Mouse (Mus musculus): ENCODE measurements around the gene Iscu. TPM values are rescaled to one million over a fixed set of nuclear protein-coding genes. Genes with fewer than 3 reads are reported as not detected.
A peak's percentile ranks its signal among the peaks of the same experiment; 100 is the strongest.

Gene Iscu
- 100 to 1,000 TPM; 417 to 454 TPM for total RNA-seq (2021)
- long read RNA-seq, experiment 1, transcript Iscu-203 (5 exons, 1,116 nt): minor isoform, 15 of 741 reads
- long read RNA-seq, experiment 1, transcript Iscu-201 (5 exons, 957 nt): major isoform, 640 of 741 reads
- long read RNA-seq, experiment 1, transcript Iscu-205 (5 exons, 489 nt): minor isoform, 24 of 741 reads
- long read RNA-seq, experiment 1, partial matches to known transcripts: 20 of 741 reads
- long read RNA-seq, experiment 1, other reads (novel, unspliced or antisense): 39 of 741 reads
- long read RNA-seq, experiment 2, transcript Iscu-203 (5 exons, 1,116 nt): minor isoform, 15 of 668 reads
- long read RNA-seq, experiment 2, transcript Iscu-201 (5 exons, 957 nt): major isoform, 569 of 668 reads
- long read RNA-seq, experiment 2, transcript Iscu-205 (5 exons, 489 nt): minor isoform, 20 of 668 reads
- long read RNA-seq, experiment 2, partial matches to known transcripts: 14 of 668 reads
- long read RNA-seq, experiment 2, other reads (novel, unspliced or antisense): 46 of 668 reads

DNA sequence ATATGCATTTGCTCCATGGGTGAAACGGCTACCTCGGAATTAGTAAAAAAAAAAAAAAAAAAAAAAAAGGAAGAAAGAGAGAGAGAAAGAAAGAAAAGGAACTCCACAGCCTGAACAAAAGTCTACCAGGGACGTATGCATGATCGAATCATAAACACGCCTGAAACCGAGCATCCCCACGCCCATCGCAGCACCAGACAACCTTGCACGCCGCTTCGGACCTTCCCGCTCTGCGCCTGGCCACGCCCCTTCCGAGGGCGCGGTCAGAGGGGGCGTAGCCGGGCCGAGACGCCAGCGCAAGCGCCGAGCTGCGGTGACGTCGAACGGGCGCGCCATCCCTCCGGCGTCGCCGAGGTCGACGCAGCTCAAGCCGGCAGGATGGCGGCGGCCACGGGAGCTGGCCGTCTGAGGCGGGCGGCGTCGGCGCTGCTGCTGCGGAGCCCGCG is at the start of gene Iscu, which contains the start of gene Sart3:
TSS of gene Iscu (plus strand) at position 299 of the 446 bp plus-strand sequence.
TSS of gene Sart3 (minus strand) at position 61 of the 446 bp plus-strand sequence.
- DNase-seq (ENCODE audit: low spot score in 2 of 2): peak; percentile 85 to 90

DNA sequence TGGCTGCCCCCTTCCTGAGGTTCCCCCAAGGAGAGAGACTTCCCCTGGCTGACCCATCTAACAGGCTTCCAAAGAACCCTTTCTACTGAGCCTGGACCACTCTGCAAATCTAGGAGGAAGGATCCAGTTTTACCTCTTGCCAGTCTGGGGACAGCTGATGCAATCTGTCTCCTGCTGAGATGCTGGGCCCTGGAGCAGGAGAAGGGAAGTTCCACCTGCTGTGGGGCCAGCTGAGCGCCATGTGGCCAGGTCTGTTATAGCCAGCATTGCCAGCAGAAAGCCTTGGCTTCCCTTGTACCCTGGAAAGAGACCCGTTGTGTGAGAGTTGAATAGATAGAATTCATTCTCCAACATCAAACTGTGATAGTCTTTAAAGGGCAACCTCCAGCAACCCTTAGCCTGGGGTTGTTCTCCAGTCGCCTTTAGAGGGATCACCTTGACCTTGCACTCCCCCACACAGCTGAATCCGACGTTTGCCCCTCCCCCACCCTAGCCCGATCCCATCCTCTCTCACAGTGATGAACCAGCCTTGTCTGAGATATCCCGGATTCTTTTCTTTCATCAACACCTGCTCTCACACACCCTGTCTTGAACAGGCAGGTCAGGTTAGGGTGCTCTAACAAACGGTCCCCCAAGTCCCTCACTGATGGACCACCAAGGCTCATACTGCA is 48.8 kb upstream of the Iscu start:
- DNase-seq (ENCODE audit: low spot score in 2 of 2): no peak

DNA sequence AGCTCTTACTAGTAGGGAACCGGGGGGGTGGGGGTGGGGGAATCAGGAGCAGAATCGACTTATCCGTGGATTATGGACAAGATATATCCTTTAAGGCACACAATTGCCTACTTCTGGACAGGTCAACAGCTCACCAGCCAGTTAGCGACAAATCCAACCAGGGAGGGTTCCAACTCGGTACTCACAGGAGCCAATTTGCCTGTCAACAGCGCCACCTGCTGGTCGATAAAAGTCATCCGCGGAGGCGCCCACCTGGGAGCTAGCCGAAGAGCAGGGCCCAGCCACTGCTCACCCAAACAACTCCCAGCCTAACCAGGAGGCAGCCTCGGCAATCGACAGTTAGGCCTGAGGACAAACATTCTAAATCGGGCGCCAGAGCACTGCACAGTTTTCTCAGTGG is 48.1 kb upstream of the Iscu start, which contains the start of gene 1700069L16Rik:
TSS of gene 1700069L16Rik (minus strand) at position 327 of the 400 bp plus-strand sequence.
- peak; percentile 51 to 63 for DNase-seq (ENCODE audit: low spot score in 2 of 2)

DNA sequence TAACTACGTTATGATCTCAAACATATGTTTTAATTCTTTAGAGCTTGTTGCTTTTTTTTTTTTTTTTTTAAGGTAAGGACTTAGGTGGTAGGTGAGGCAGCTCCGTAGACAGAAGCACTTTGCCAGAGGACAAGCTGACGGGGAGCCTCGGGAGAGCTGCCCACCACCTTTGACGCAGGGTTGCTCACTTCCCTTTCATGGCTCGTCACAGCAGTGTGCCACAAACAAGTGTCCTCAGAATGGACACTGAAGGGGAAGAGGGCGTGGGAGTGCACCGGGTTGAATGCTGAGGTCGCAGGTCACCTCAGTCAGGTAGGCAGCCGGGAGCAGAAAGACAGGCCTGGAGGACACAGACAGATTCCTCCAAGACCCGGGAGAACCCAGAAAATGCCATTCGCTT is 47.1 kb upstream of the Iscu start:
- no peak for DNase-seq (ENCODE audit: low spot score in 2 of 2)

DNA sequence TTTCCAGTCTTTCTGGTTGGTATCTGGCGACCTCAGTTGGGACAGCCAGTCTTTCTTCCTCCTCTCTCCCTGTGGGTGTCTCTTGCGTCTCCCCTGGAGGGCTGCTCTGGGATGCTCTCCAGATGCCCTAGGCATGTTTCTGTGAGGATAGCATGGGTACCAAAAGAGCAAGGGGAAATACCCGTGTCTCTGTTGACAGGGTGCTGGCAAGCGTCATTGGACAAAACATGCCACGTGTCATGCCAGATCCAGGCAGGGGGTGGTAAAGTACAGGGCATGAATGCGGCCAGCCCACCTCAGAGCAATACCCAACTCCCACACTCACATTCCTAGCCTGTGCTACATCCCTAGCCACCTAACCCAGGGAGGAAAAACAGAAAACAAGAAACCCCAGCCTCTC is 45.9 kb upstream of the Iscu start:
- DNase-seq (ENCODE audit: low spot score in 2 of 2): no peak

DNA sequence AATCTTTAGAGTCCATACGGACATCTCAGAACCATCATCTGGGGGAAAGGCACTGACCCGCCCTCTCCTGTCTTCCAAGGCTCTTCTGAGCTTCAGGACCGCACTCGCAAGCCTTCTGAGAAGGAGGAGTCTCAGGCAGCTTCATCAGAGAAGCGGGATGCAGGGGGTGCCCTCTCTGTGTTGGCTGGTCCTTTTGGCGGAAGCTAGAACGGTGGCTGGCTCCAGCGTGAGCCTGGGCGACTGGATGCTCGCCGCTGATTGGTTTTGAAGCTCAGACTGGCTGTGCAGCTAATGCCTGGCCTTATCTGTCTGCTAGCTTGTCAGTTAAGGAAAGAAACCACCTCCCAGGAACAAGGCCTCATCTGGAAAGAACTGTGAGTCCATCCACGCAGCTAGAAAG is 45.3 kb upstream of the Iscu start:
- no peak for DNase-seq (ENCODE audit: low spot score in 2 of 2)

DNA sequence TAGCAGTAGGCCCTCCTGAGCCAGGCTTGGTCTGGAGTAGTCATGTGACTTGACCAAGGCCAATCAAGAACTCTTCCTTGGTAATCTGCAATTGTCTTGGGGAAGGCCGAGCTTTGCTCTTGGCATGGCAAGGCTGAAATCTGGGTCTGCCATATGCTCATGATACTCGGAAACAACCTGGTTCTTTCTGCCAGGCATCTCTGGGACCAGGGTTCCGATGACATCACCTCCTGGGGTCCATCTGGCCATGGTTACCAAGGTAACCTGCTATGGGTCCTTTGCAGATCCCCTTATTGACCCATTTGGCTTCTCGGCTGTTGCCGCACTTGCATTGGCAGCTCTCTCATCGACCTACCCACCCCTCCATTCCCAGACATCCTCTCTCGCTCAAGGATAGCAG is 44.5 kb upstream of the Iscu start:
- DNase-seq (ENCODE audit: low spot score in 2 of 2): no peak

DNA sequence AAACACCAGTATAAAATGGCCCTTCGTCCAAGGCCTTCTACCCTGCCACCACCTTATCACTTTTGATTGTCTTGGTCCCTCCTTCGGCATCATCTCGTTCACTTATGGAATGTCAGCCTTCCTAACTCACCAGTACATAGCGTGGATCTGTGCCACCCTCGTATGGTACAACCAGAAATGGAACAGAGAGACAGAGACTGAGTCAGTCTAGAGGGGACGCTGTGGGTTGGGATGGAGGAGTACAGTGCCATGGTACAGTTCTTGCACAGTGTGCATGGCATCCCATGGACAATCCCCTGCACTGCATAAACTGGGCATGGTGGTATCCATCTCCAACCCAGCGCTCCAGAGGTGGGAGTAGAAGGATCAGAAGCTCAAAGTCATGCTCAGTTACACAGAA is 43.9 kb upstream of the Iscu start:
- no peak for DNase-seq (ENCODE audit: low spot score in 2 of 2)

DNA sequence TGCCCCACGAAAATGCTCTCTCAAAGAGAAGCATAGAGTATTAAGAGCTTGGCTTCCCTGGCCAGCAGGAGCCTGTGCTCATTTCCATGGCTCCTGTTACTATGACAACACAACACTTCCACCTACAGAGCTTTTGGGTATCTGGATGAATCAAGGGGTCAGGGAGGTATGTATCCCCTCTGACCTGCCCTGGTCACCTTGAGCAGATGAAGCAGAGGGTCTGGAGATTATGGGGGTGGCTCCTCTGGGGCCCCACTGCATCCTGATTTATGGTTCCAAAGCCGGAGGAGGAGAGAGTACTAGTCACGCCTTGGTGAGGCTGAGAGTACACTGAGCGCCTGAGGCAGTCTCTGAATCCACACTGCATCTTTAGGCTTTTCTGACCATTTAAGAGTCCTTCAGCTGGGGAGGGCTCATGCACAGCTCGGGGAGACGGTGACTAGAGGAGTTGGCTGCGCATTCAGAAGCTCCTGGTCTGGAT is 41.9 kb upstream of the Iscu start:
- no peak for DNase-seq (ENCODE audit: low spot score in 2 of 2)

DNA sequence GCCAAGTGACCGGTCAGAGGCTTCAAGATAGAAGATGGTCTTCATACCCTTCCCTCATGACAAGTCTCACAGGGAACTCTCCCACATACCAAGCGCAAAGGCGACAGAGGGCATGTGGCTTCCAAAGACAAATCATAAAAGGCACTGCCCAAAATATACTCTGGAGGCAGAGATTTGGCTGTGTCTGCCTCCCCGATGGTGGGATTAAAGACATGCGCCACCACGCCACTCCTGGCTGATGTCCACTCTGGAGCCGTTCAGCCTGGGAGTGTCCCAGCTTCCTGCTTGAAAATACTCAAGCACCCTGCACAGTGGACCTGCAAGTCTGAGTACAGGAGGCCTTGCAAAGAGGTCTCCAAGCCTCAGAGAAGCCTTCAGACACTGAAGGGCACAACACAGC is 41.4 kb upstream of the Iscu start:
- no peak for DNase-seq (ENCODE audit: low spot score in 2 of 2)

DNA sequence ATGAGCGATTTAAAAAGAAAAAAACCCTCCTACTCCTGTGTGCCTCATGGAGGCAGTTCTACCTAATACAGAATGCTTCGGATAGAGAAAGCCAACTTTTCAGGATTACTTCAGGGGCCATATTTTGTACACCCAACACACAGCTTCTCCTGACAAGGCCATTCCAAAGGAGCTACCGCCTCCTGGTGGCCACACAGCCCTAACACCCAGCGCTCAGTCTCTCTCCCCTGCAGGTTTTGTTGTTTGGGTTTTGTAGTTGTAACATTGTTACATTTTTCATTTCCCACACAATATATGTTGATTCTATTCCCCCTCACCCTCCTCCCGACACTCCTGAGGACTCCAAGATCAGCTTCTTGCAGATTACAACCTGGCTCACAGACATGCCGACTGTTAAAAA is 40.4 kb upstream of the Iscu start:
- DNase-seq (ENCODE audit: low spot score in 2 of 2): no peak

DNA sequence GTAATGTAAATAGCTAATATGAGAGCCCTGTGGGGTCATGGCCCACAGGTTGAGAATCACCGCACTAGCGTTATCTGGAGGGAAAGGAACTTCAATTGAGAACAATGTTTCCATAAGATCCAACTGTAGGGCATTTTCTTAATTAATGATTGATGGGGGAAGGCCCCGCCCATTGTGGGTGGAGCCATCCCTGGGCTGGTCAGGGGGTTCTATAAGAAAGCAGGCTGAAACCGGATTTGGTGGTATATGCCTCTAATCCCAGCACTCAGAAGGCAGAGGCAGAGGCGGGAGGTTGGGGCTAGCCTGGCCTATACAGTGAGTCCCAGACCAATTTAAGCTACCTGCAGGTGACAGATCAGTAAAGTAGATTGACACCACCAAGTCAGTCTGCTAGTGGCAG is 38.2 kb upstream of the Iscu start:
- no peak for DNase-seq (ENCODE audit: low spot score in 2 of 2)

DNA sequence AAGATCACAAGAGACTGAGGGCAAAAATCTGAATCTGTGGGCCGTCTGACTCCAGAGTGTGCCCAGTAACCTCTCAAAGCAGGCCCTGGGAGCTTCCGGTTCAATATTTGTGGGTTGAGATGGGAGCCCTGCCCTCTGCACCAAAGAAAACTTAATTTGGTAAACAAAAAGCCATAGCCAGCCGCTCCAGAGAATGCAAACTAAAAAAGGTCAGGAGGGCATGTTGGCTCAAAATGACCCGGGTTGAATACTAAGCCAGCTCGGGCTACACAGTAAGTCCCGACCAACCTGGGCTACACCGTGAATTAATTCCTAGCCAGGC is 37.6 kb upstream of the Iscu start:
- no peak for DNase-seq (ENCODE audit: low spot score in 2 of 2)

DNA sequence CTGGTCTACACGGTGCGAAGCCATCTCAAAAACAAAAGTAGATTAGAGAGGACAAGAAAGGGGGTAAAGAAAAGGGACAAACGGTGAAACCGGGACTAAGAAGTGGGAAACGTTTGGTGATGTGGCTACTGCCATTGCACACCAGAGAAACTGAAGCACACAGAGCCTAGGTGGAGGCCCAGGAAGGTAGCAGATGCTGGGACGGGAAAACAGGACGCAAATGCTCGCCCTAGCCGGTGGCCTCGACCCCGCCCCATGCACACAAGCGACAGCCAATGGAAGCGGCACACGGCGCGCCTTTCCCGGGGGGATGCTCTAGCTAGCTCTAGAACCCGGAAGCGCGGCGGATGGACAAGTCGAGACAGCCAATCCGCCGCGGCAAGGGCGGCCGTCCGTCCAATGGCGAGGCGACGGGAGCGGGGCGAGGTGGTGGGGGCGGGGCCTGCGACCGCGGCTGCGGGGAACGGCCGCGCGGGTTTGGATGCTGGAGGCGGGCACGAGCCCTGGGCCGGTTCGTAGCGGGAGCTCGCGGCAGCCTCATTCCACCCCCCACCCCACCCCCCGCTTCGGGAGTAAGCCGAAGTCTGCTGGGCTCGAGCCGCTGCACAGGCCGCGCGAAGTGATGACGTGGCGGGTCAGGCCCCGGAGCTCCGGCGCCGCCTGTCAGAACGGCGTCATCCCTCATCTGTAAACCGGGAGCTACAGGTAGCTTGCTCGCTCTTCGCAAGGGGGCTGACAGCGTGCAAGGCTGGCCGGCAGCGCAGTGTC is 37.0 kb upstream of the Iscu start, which contains the start of gene Ficd:
TSS of gene Ficd (plus strand) at position 459 of the 768 bp plus-strand sequence.
- DNase-seq (ENCODE audit: low spot score in 2 of 2): peak; percentile 81 to 87

DNA sequence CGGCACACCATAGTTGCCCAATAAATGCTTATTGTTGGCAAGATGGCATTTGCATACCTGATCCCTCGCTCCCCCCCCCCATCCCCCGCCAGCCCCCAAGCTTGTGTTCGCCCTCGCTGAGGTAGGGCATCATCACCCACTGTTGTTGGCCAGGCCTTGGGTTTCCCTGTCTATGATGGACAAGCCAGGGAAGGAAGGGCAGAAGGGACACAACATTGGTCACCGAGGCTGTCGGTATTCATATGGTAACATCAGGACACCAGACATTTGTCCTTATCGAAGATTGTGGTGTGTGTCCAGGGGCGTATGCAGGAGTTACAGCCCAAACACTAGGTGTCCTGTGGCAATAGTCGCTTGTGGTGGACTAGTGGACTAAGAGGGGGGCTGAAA is 36.4 kb upstream of the Iscu start:
- no peak for DNase-seq (ENCODE audit: low spot score in 2 of 2)

DNA sequence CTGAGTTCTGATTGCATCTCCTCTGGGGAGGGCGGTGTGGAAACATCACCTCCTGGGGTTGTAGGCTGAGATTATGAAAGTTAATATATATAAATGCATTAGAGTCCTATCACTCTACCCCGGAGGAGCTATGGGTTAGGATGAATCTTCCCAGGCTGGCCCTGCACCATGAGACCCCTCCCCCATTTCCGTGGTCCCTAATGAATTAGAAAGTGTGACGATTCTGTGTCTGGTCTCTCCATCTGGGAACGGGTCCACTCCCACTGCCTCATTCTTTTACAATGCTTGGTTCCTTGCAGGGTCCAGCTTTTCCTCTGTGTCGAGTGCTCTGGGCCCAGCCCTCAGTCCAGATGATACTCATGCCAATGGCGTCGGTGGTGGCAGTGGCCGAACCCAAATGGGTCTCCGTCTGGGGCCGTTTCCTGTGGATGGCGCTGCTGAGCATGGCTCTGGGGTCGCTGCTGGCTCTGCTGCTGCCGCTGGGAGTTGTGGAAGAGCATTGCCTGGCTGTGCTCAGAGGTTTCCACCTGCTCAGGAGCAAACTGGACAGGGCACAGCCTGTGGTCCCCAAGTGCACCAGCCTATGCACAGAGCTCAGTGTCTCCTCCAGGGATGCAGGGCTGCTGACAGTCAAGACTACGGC is 35.9 kb upstream of the Iscu start:
- no peak for DNase-seq (ENCODE audit: low spot score in 2 of 2)

DNA sequence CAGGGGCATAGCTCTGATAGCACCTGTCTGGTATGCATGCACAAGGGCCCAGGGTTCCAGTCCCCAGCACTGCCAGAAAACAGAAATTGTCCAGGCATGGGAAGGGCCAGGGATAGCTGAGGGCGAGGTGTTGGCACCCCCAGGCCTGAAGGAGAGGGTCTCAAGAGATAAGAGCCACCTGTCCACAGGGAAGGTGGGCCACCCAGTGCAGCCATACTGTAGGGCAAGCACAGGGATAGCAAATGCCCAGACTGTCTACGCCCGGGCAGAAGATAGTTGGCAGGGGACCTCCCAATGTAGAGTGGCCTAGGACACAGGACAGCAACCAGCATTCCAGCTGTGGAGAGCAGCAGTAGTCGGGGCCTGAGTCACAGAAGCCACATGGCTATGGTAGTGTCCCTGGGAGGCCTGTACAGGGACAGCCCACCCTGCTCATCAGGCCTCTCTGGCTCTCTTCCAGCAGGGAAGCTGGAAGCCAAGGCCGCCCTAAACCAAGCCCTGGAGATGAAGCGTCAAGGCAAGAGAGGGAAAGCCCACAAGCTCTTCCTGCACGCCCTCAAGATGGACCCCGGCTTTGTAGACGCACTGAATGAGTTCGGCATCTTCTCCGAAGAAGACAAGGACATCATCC is 34.8 kb upstream of the Iscu start:
- no peak for DNase-seq (ENCODE audit: low spot score in 2 of 2)

DNA sequence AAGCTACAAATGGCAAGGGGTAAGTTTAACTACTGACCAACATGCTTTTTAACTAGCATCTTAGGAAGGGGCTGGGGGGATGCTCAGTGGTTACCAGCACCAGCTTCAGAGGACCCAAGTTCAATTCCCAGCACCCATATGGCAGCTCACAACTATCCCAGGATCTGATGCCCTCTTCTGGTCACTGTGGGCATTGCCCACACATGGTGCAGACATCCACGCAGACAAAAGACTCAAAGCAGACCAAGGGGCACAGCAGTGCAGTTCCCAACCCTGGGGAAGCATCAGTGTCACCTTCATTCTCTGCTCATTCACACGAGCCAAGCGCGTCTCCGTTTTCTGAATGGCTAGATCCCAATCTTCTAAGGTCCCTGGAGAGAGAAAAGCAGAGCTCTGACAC is 24.9 kb upstream of the Iscu start:
- DNase-seq (ENCODE audit: low spot score in 2 of 2): no peak

DNA sequence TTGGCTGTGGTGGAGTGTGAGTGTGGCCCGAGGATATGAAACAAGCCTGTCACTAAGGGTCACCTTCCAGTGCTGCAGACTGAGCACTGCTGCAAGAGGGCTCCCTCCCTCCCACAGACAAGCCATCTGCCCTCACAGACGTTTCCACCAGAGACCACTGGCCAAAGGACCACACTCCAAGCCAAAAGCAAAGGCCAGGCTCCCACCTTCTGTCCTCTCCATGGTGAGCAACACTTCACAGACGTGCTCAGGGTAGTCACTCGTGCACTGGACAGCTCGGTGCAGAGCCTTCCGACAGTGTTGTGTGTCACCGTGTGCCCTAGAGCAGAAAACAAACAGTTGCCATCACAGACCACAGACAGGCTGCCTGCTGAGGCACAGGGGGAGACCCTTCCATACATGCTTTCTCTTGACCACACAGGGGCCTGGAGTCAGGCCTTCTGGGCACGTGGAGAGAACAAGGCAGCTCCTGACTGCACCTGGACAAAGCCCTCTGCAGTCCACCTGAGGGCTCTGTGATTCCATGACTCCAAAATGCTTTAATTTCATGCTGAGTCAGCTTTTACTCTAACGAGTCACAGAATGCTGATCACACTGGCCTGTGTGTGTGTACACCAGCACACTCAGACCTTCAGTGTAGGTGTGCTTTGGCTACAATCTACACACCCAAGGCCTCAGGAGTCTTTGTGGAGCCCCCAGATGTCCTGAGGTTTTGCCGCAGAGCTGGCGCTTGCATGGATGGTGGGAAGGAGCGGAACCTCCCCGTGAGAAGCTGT is 23.8 kb upstream of the Iscu start:
- no peak for DNase-seq (ENCODE audit: low spot score in 2 of 2)

Data from adrenal gland, postnatal 4 days (tissue).